Mouse (Mus musculus): ENCODE results near the gene Hbb-bt. TPM values are rescaled to one million over a fixed set of nuclear protein-coding genes. Genes with fewer than 3 reads are reported as not detected.
"Not testable (repeated sequence)": the region's sequence is repeated elsewhere in the genome, so short reads cannot be mapped to it uniquely, and the experiment has no call there.

Gene Hbb-bt
- polyA plus RNA-seq, 2 experiments from 2014 or later: 2.4 TPM; not detected in 1

- ATAC-seq: not testable (repeated sequence)
Measured at GRCm38 (mm10) chr7:103808120-103808519, 5.7 kb downstream of the Hbb-bt start.

GRCm38 (mm10) chr7:103806856-103807255 is 6.9 kb downstream of the Hbb-bt start:
- peak; percentile 53 for ATAC-seq

DNA sequence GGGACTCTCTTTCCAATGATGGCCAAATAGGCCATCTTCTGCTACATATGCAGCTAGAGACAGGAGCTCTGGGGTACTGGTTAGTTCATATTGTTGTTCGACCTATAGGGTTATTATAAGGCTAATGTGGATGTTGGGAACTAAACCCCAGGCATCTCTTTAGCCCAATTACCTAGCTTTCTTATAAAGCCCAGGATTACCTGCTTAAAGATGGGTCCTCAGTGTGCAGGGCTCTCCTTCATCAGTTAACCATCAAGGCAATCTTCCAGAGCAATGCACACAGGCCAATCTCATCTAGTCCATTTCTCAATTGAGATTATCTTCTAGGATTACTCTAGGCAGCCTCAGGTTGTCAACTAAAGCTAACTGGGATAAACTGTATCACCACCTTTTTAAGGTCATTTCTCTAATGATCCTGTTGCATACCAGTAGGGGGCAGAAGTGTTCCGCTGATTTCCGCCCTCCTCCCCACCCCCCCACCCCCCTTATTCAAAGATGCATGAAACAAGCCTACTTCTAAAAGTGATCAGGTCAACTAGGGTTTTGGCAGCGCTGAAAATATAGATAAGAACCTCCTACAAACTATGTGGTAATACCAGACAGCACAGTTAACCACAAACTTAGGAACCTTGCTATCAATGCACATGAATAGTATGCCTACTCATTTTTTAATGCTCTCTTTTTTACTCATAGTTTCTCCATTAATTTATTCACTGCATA is 21.0 kb downstream of the Hbb-bt start:
- no peak for ATAC-seq

- ATAC-seq: no peak
Measured at GRCm38 (mm10) chr7:103791721-103792120, 22.1 kb downstream of the Hbb-bt start, which contains the start of gene Olfr67. Gene Olfr67, minus strand, starts transcription at chr7:103791821.

DNA sequence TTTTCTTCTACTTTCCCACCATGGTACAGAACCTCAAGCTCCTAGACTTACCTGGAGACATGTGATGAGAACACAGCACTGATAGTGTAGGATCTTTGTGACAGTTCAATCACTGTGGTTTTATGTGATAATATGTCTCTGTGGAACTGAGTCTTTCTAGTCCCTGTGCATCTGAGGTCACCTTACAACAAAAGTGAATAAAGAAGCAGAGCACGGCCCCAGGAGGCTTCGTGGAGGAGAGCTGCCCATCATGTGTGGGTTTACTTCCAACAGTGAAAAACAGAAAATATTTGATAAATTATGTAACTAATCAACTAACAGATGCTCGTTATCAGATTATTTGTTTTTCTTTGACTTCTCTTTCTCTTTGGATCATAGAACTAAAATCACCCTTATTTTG is 34.2 kb downstream of the Hbb-bt start, which contains the start of gene Olfr68:
TSS of gene Olfr68 (minus strand) at position 101 of the 400 bp plus-strand sequence.
- ATAC-seq: no peak

- ATAC-seq: not testable (repeated sequence)
Measured at GRCm38 (mm10) chr7:103777652-103778051, 36.1 kb downstream of the Hbb-bt start.

GRCm38 (mm10) chr7:103771494-103771893 is 42.3 kb downstream of the Hbb-bt start, which contains the start of gene Olfr69:
Gene Olfr69, minus strand, starts transcription at chr7:103771594.
- ATAC-seq: no peak

GRCm38 (mm10) chr7:103767687-103768086 is 46.1 kb downstream of the Hbb-bt start:
- not testable (repeated sequence) for ATAC-seq

Other genes with a start within 250 kb of the Hbb-bt start
- not detected for gene Olfr616, start 244.9 kb downstream of the Hbb-bt start, polyA plus RNA-seq (2017; shearing (Covaris generic))
- not detected for gene Olfr617, start 240.9 kb downstream of the Hbb-bt start, polyA plus RNA-seq (2017; shearing (Covaris generic))
- gene Olfr618, start 223.9 kb downstream of the Hbb-bt start, polyA plus RNA-seq (2017; shearing (Covaris generic)): not detected
- not detected for gene Olfr619, start 213.4 kb downstream of the Hbb-bt start, polyA plus RNA-seq (2017; shearing (Covaris generic))
- 1 to 10 TPM in 1 of 2 experiments, not detected in 1; 1.3 TPM for gene Olfr620, start 201.5 kb downstream of the Hbb-bt start, polyA plus RNA-seq (2017; shearing (Covaris generic))
- gene Olfr622, start 171.3 kb downstream of the Hbb-bt start, polyA plus RNA-seq (2017; shearing (Covaris generic)): not detected
- not detected for gene Olfr623, start 150.3 kb downstream of the Hbb-bt start, polyA plus RNA-seq (2017; shearing (Covaris generic))
- gene Olfr624, start 142.8 kb downstream of the Hbb-bt start, polyA plus RNA-seq (2017; shearing (Covaris generic)): not detected
- not detected for gene Olfr625-ps1, start 131.3 kb downstream of the Hbb-bt start, polyA plus RNA-seq (2017; shearing (Covaris generic))
- gene Olfr243, start 99.3 kb downstream of the Hbb-bt start, polyA plus RNA-seq (2017; shearing (Covaris generic)): not detected
- gene Olfr628, start 83.6 kb downstream of the Hbb-bt start, polyA plus RNA-seq (2017; shearing (Covaris generic)): not detected
- not detected for gene Olfr629, start 69.1 kb downstream of the Hbb-bt start, polyA plus RNA-seq (2017; shearing (Covaris generic))
- gene Olfr630, start 56.7 kb downstream of the Hbb-bt start, polyA plus RNA-seq (2017; shearing (Covaris generic)): not detected
- not detected for gene Olfr69, start 42.4 kb downstream of the Hbb-bt start, polyA plus RNA-seq (2017; shearing (Covaris generic))
- not detected for gene Olfr68, start 34.3 kb downstream of the Hbb-bt start, polyA plus RNA-seq (2017; shearing (Covaris generic))
- gene Olfr67, start 22.2 kb downstream of the Hbb-bt start, polyA plus RNA-seq (2017; shearing (Covaris generic)): not detected
- 1 to 10 TPM; 3.4 to 7.7 TPM for gene Hbb-bs, start 14.1 kb upstream of the Hbb-bt start, polyA plus RNA-seq (2017; shearing (Covaris generic))
- gene Hbb-bh2, start 26.5 kb upstream of the Hbb-bt start, polyA plus RNA-seq (2017; shearing (Covaris generic)): not detected
- gene Hbb-bh1, start 29.2 kb upstream of the Hbb-bt start, polyA plus RNA-seq (2017; shearing (Covaris generic)): not detected
- not detected for gene Hbb-y, start 39.2 kb upstream of the Hbb-bt start, polyA plus RNA-seq (2017; shearing (Covaris generic))
- under 1 TPM in 1 of 2 experiments, not detected in 1; 0.13 TPM for gene Olfr66, start 72.3 kb upstream of the Hbb-bt start, polyA plus RNA-seq (2017; shearing (Covaris generic))
- gene Olfr64, start 80.5 kb upstream of the Hbb-bt start, polyA plus RNA-seq (2017; shearing (Covaris generic)): under 1 TPM in 1 of 2 experiments, not detected in 1; 0.07 TPM
- gene Olfr65, start 89.5 kb upstream of the Hbb-bt start, polyA plus RNA-seq (2017; shearing (Covaris generic)): not detected
- gene Olfr631, start 114.8 kb upstream of the Hbb-bt start, polyA plus RNA-seq (2017; shearing (Covaris generic)): not detected
- gene Olfr632, start 120.4 kb upstream of the Hbb-bt start, polyA plus RNA-seq (2017; shearing (Covaris generic)): not detected
- not detected for gene Olfr633, start 130.4 kb upstream of the Hbb-bt start, polyA plus RNA-seq (2017; shearing (Covaris generic))
- under 1 TPM in 1 of 2 experiments, not detected in 1; 0.05 TPM for gene Olfr635, start 157.2 kb upstream of the Hbb-bt start, polyA plus RNA-seq (2017; shearing (Covaris generic))
- not detected for gene Olfr638, start 184.8 kb upstream of the Hbb-bt start, polyA plus RNA-seq (2017; shearing (Covaris generic))
- gene Olfr639, start 203.3 kb upstream of the Hbb-bt start, polyA plus RNA-seq (2017; shearing (Covaris generic)): under 1 TPM in 1 of 2 experiments, not detected in 1; 0.08 TPM
- gene Olfr640, start 211.6 kb upstream of the Hbb-bt start, polyA plus RNA-seq (2017; shearing (Covaris generic)): not detected
- not detected for gene Olfr641, start 221.4 kb upstream of the Hbb-bt start, polyA plus RNA-seq (2017; shearing (Covaris generic))
- gene Olfr642, start 238.7 kb upstream of the Hbb-bt start, polyA plus RNA-seq (2017; shearing (Covaris generic)): not detected
- gene 4930516K23Rik, start 247.4 kb upstream of the Hbb-bt start, polyA plus RNA-seq (2017; shearing (Covaris generic)): not detected